Mouse (Mus musculus) macrophage (primary cell): ENCODE measurements around the gene Gm17359. TPM values are rescaled to one million over a fixed set of nuclear protein-coding genes. Genes with fewer than 3 reads are reported as not detected.
"Not testable (repeated sequence)": the region's sequence is repeated elsewhere in the genome, so short reads cannot be mapped to it uniquely, and the experiment has no call there.

Experiments
- H3K27ac ChIP-seq: fragments of 350-480 bp; formaldehyde crosslinking; 2 replicates; pipeline ENCODE4 v1.9.0; 2021
- H3K36me3 ChIP-seq: fragments of 350-480 bp; formaldehyde crosslinking; 2 replicates; pipeline ENCODE4 v1.9.0; 2021; ENCODE audit errors: inconsistent target
- H3K4me3 ChIP-seq: fragments of 350-480 bp; formaldehyde crosslinking; 2 replicates; pipeline ENCODE4 v1.9.0; 2021; ENCODE audit errors: inconsistent target
- H3K79me2 ChIP-seq: fragments of 350-480 bp; formaldehyde crosslinking; 2 replicates; pipeline ENCODE4 v1.9.0; 2021; ENCODE audit errors: inconsistent target
- WGBS: methylation state at CpG from one replicate; pipeline ENCODE4 v1.1.7; 2026; ENCODE audit warnings: inconsistent platforms; ENCODE audit not compliant: missing documents; 5-methylcytosine and 5-hydroxymethylcytosine counted together
- polyA plus RNA-seq: library from polyadenylated mRNA; stranded (reverse); fragments of 250-400 nt; gene quantifications from 3 replicates; pipeline ENCODE4 v1.2.4, GENCODE M21; 2018; ENCODE audit warnings: inconsistent platforms

The Gm17359 gene
- polyA plus RNA-seq, 1 experiment from 2014 or later: not detected

DNA sequence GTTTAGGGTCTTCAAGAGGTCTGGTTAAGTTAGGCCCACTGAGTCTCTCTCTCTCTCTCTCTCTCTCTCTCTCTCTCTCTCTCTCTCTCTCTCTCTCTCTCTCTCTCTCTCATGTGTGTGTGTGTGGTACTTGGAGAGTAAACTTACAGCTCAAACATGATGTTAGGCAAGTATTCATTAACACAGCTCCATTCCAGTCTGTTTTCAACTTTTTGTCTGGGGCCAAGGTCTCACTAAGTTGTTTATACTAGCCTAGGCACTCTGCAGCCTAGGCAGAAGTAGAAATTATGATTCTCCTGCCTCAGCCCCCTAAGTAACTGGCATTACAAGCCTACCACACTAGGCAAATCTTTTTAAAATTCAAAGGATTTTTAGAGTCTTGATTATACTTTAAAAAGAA, 79.5 kb downstream of the Gm17359 start:
- no peaks in the 10 kb centered on the region for H3K36me3 ChIP-seq
- H3K27ac ChIP-seq: no peak overlapping the region
- H3K79me2 ChIP-seq: no peaks in the 10 kb centered on the region

DNA sequence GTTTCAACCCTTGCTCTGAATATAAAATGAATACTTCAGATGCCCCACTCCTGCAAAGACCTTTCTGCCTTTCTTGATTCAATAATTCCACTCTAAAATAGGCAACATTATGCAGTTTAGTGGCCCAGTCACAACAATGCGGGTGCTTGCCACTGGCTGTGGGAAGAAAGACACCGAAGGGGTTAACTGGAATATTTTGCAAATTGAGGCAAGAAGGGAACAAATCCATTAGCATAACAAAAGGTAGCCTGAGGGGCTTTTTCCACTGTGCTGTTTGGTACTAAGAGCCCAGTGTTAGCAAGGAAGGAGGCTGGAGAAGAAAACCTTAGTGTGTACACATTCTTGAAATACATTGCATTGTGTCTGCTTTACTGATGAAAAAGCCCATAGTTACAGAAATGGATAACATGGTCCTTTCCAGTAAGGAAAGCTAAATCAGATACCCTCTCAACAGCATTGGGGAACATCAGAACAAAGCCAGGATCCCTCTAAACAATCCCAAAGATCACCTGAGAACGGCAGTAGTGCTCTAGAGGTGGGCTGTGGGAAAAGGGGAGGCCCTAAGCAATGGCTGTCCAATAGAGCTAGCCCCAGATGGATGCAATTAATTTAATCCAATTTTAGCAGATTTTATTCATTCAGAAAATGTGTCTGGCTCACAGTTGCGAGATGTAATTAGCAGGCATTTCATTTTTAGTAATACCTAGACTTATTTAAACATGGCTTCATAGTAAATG, 80.7 kb downstream of the Gm17359 start:
- Histone ChIP-seq H3K79me2 (no peaks in the 10 kb centered on the region), H3K4me3 (no peak overlapping the region), H3K27ac (no peak overlapping the region), H3K36me3 (no peaks in the 10 kb centered on the region)
- WGBS: 91% methylated on average over 4 of the region's 4 CpGs

More for the DNA sequence above, 79.5 kb downstream of the Gm17359 start:
- no peak overlapping the region for H3K4me3 ChIP-seq

DNA sequence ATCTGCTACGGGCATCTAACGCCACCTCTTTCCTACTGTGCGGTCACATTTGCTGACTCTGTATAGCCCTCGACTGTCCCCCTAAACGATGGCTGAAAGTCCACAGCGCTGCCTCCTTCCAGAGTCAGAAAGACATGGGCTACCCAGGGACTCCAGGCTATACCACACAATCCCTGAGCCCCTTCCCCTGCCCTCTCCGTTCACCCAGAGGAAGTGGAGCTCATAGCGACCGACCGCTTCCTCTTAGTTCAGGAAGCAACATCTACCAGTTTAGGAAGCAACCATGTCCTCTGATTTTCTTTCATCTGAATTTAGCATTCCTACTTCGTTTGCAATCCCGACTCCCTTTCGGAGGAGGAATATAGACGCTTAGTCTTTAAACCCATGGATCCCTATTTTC, 82.5 kb downstream of the Gm17359 start:
- H3K79me2 ChIP-seq: no peaks in the 10 kb centered on the region
- H3K4me3 ChIP-seq: no peak overlapping the region
- WGBS: 73% methylated on average over 14 of the region's 14 CpGs
- H3K27ac ChIP-seq: no peak overlapping the region
- H3K36me3 ChIP-seq: no peaks in the 10 kb centered on the region

- H3K79me2 ChIP-seq: no peaks in the 10 kb centered on the region
- H3K27ac ChIP-seq: no peak overlapping the region
- H3K36me3 ChIP-seq: no peaks in the 10 kb centered on the region
- WGBS: 92% methylated on average over 1 of the region's 1 CpGs
- no peak overlapping the region for H3K4me3 ChIP-seq
These were observed 89.0 kb downstream of the Gm17359 start for GRCm38 (mm10) chr3:79425441-79425840.

- Histone ChIP-seq H3K79me2 (no peaks in the 10 kb centered on the region), H3K27ac (no peak overlapping the region), H3K36me3 (no peaks in the 10 kb centered on the region), H3K4me3 (no peak overlapping the region)
These were observed 97.1 kb downstream of the Gm17359 start for GRCm38 (mm10) chr3:79433593-79433992.

- H3K27ac ChIP-seq: no peak overlapping the region
- H3K79me2 ChIP-seq: no peaks in the 10 kb centered on the region
- 94% methylated on average over 9 of the region's 9 CpGs for WGBS
- no peaks in the 10 kb centered on the region for H3K36me3 ChIP-seq
- H3K4me3 ChIP-seq: no peak overlapping the region
These were observed 98.0 kb downstream of the Gm17359 start for GRCm38 (mm10) chr3:79434436-79434835.

GRCm38 (mm10) chr3:79434985-79435384, 98.5 kb downstream of the Gm17359 start:
- Histone ChIP-seq H3K4me3 (no peak overlapping the region), H3K79me2 (no peaks in the 10 kb centered on the region), H3K36me3 (no peaks in the 10 kb centered on the region), H3K27ac (no peak overlapping the region)
- 93% methylated on average over 5 of the region's 5 CpGs for WGBS

- WGBS: 91% methylated on average over 7 of the region's 7 CpGs
- no peaks in the 10 kb centered on the region for H3K79me2 ChIP-seq
These were observed 99.7 kb downstream of the Gm17359 start for GRCm38 (mm10) chr3:79436186-79436585.

GRCm38 (mm10) chr3:79438276-79438675, 101.8 kb downstream of the Gm17359 start:
- H3K36me3 ChIP-seq: no peaks in the 10 kb centered on the region
- no peak overlapping the region for H3K4me3 ChIP-seq
- H3K79me2 ChIP-seq: no peaks in the 10 kb centered on the region
- H3K27ac ChIP-seq: peak overlapping the region; percentile 68
- 49% methylated on average over 3 of the region's 3 CpGs for WGBS

More at GRCm38 (mm10) chr3:79436186-79436585, 99.7 kb downstream of the Gm17359 start:
- Histone ChIP-seq H3K36me3 (no peaks in the 10 kb centered on the region), H3K4me3 (no peak overlapping the region), H3K27ac (no peak overlapping the region)

DNA sequence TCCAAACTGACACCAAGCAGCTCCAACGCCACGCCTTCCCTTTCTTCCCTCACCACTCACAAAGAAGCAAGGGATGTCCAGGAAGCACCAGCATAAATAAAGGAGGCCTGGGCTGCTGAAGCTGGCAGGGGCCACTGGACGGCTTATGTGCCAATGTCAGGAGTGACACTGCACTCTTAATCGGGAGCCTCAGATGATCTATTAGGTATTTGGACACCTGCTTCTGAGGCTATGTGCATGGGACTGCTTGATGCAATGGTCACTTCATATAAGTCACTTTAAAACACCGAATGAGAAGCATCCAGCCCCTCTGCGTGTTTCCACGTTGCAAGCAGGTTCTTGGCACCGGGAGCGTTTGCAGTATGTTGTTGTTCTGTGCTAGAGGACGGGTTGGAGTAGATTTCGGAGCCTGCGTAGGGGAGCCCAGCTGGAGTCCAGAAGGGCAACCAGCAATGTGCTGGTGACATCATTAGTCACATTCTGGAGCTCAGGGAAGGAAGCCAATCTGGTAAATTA, 104.6 kb downstream of the Gm17359 start:
- Histone ChIP-seq H3K4me3 (no peak overlapping the region), H3K27ac (no peak overlapping the region), H3K36me3 (no peaks in the 10 kb centered on the region), H3K79me2 (no peaks in the 10 kb centered on the region)
- 97% methylated on average over 12 of the region's 12 CpGs for WGBS

GRCm38 (mm10) chr3:79443850-79444249, 107.4 kb downstream of the Gm17359 start:
- H3K36me3 ChIP-seq: no peaks in the 10 kb centered on the region
- H3K79me2 ChIP-seq: no peaks in the 10 kb centered on the region
- no peak overlapping the region for H3K4me3 ChIP-seq
- WGBS: 79% methylated on average over 3 of the region's 4 CpGs
- H3K27ac ChIP-seq: no peak overlapping the region

DNA sequence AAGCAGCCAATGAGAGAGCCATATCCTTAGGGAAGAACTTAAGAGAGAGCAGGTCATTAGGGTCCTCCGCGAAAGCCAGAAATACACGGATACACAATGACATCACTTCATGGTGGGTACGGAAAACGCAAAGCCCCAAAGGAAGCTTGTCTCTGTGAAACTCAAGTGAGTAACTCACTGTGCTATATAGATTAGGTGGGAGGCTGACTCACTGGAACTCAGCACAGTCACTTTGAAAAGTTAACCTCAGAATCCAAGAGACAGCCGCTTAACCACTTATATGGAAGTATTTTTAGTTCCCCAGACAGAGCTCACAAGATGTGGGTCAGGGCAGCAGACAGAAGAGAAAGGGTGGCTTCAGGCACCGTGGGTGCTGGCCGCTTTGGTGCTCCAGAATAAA, 108.6 kb downstream of the Gm17359 start:
- WGBS: 78% methylated on average over 8 of the region's 8 CpGs
- Histone ChIP-seq H3K79me2 (no peaks in the 10 kb centered on the region), H3K36me3 (no peaks in the 10 kb centered on the region), H3K4me3 (no peak overlapping the region), H3K27ac (no peak overlapping the region)

DNA sequence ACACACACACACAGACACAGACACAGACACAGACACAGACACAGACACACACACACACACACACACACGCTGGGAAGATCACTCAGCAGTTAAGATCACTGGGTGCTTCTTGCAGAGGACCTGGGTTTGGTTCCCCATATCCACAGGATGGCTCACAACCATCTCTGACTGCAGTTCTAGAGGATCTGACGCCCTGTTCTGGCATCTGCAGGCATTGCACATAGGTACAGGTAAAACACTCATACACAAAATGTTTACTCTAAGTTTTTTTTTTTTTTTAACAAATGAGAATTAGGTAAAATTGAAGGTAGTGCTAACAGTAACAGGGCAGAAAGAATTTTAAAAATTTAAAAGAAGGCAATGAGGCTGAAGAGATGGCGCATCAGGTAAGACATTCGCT, 109.7 kb downstream of the Gm17359 start:
- Histone ChIP-seq H3K36me3 (no peaks in the 10 kb centered on the region), H3K4me3 (no peak overlapping the region), H3K79me2 (no peaks in the 10 kb centered on the region), H3K27ac (no peak overlapping the region)
- 92% methylated on average over 4 of the region's 4 CpGs for WGBS

- H3K27ac ChIP-seq, H3K4me3 ChIP-seq, H3K36me3 ChIP-seq, H3K79me2 ChIP-seq: not testable (repeated sequence)
- 82% methylated on average over 2 of the region's 3 CpGs for WGBS
These were observed 110.2 kb downstream of the Gm17359 start for GRCm38 (mm10) chr3:79446648-79447047.

- H3K4me3 ChIP-seq: no peak overlapping the region
- no peak overlapping the region for H3K27ac ChIP-seq
- H3K79me2 ChIP-seq: no peaks in the 10 kb centered on the region
- no peaks in the 10 kb centered on the region for H3K36me3 ChIP-seq
- whole genome bisulfite sequencing: 95% methylated on average over 5 of the region's 5 CpGs
These were observed 112.0 kb downstream of the Gm17359 start for GRCm38 (mm10) chr3:79448421-79448820.

DNA sequence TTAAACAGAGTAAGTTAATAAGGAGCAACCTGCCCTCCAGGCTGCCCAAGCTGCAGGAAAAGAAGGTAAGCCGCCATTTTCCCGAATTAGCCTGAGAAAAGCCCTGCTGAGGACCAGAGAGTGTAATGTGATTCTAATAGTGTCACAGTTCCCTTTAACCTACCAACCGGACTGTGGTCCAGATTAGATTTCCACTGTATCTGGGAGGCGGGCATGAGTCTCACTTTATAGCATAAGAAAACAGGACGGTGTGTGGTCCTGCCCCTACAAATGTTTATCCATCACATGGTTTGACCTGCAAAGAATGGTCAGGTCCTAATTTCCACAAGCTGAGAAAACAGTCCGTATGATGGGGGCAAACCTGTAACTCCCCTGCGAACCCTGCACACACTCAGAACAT, 112.9 kb downstream of the Gm17359 start:
- Histone ChIP-seq H3K4me3 (no peak overlapping the region), H3K27ac (no peak overlapping the region), H3K79me2 (no peaks in the 10 kb centered on the region), H3K36me3 (no peaks in the 10 kb centered on the region)
- WGBS: 94% methylated on average over 7 of the region's 7 CpGs
